Mouse (Mus musculus) kidney, adult 2 months (tissue): ENCODE measurements around the gene Slc30a3. TPM values are rescaled to one million over a fixed set of nuclear protein-coding genes. Genes with fewer than 3 reads are reported as not detected.

Source experiments
- DNase-seq: peaks from one replicate; pipeline ENCODE4 v3.0.0; 2021
- H3K27ac ChIP-seq: fragments of 200-500 bp; 2 replicates; pipeline ENCODE4 v1.5.1; 2012; ENCODE audit warnings: low read depth, low read length, control low read depth, inconsistent platforms; ENCODE audit not compliant: insufficient read depth
- H3K27me3 ChIP-seq: fragments of 200-500 bp; replicated peaks from 2 replicates; pipeline ENCODE4 v1.6.1; 2012; ENCODE audit warnings: mild to moderate bottlenecking, moderate library complexity, low read length, inconsistent platforms; ENCODE audit not compliant: control insufficient read depth, insufficient read depth
- H3K36me3 ChIP-seq: fragments of 200-500 bp; 2 replicates; pipeline ENCODE4 v1.6.1; 2012; ENCODE audit warnings: mild to moderate bottlenecking, moderate library complexity, low read length, inconsistent platforms; ENCODE audit not compliant: control insufficient read depth, insufficient read depth
- H3K4me1 ChIP-seq: fragments of 200-500 bp; 2 replicates; pipeline ENCODE4 v1.6.1; 2011; ENCODE audit warnings: low read length; ENCODE audit not compliant: control insufficient read depth, insufficient read depth
- H3K4me3 ChIP-seq: fragments of 200-500 bp; 2 replicates; pipeline ENCODE4 v1.5.1; 2011; ENCODE audit warnings: mild to moderate bottlenecking, low read depth, low read length, control low read depth; ENCODE audit not compliant: insufficient read depth
- CTCF ChIP-seq: fragments of 200-500 bp; conservative IDR thresholded peaks from 2 replicates; pipeline ENCODE4 v1.5.1; 2011; ENCODE audit warnings: low read depth, mild to moderate bottlenecking, control low read depth, low read length, moderate library complexity, mixed read lengths; ENCODE audit not compliant: insufficient read depth, insufficient read length
- POLR2A ChIP-seq: fragments of 200-500 bp; IDR thresholded peaks from one replicate; pipeline ENCODE4 v1.6.1; 2011; ENCODE audit warnings: low read depth, low read length, control low read depth
- WGBS: fragments of 180-500 bp; shearing (Covaris S2); methylation state at CpG from one replicate; pipeline ENCODE4 v1.1.7; 2018; 5-methylcytosine and 5-hydroxymethylcytosine counted together
- polyA plus RNA-seq: library from polyadenylated mRNA; depleted of rRNA; stranded (reverse); fragments of >200 nt; gene quantifications from 2 replicates; pipeline ENCODE4 v1.2.3, GENCODE M21; 2012

Gene Slc30a3
- polyA plus RNA-seq, 1 experiment = 0.14 TPM

GRCm38 (mm10) chr5:31080795-31081164 is 27.3 kb downstream of the Slc30a3 start:
- Histone ChIP-seq H3K4me1 (no peaks in the 10 kb centered on the region), H3K36me3 (no peaks in the 10 kb centered on the region), H3K27ac (no peak overlapping the region), H3K4me3 (no peak overlapping the region), H3K27me3 (no peaks in the 10 kb centered on the region)
- no peak for TF ChIP-seq CTCF
- WGBS = 63% methylated on average over 3 of the region's 3 CpGs
- no peak for DNase-seq

GRCm38 (mm10) chr5:31080059-31080794 is 27.8 kb downstream of the Slc30a3 start:
- Histone ChIP-seq H3K4me3 (no peak overlapping the region), H3K27me3 (no peaks in the 10 kb centered on the region), H3K27ac (no peak overlapping the region), H3K4me1 (no peaks in the 10 kb centered on the region), H3K36me3 (no peaks in the 10 kb centered on the region)
- no peak for DNase-seq
- WGBS = 68% methylated on average over 13 of the region's 13 CpGs
- TF ChIP-seq CTCF (no peak), POLR2A (no peak)

GRCm38 (mm10) chr5:31076346-31076745 is 31.7 kb downstream of the Slc30a3 start:
- WGBS = 77% methylated on average over 13 of the region's 13 CpGs
- no peaks in the 10 kb centered on the region; the same call in 1 of the 2 replicates for H3K36me3 ChIP-seq
- H3K27me3 ChIP-seq = no peaks in the 10 kb centered on the region
- no peak for TF ChIP-seq POLR2A
- no peaks in the 10 kb centered on the region for H3K4me1 ChIP-seq
- DNase-seq = no peak
- H3K4me3 ChIP-seq = no peak overlapping the region
- no peak overlapping the region for H3K27ac ChIP-seq

DNA sequence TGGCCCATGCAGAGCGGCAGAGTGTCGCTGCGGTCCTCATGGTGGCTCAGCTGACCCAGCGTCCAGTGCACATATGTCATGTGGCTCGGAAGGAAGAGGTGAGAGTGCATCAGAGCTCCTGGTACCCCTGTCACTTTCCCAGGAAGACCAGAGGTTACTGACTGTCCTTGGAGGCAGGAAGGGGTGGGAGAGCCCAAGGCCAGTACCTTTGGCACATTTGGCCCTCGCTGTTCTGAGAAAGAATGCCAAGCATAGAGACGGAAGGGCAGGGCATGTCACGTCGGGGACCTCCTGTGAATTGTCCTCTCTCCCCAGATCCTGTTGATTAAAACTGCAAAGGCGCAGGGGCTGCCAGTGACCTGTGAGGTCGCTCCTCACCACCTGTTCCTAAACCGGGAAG is 34.9 kb downstream of the Slc30a3 start:
- DNase-seq = no peak
- Histone ChIP-seq H3K27ac (no peak overlapping the region), H3K36me3 (no peaks in the 10 kb centered on the region; the same call in 1 of the 2 replicates), H3K4me1 (no peaks in the 10 kb centered on the region), H3K27me3 (no peaks in the 10 kb centered on the region), H3K4me3 (no peak overlapping the region)
- 91% methylated on average over 12 of the region's 12 CpGs for WGBS
- TF ChIP-seq CTCF (no peak), POLR2A (no peak)

GRCm38 (mm10) chr5:31071821-31072220 is 36.2 kb downstream of the Slc30a3 start:
- no peaks in the 10 kb centered on the region for H3K27me3 ChIP-seq
- WGBS = 90% methylated on average over 11 of the region's 11 CpGs
- TF ChIP-seq CTCF = no peak
- no peak for TF ChIP-seq POLR2A
- no peak overlapping the region for H3K27ac ChIP-seq
- no peaks in the 10 kb centered on the region; the same call in 1 of the 2 replicates for H3K36me3 ChIP-seq
- no peak for DNase-seq
- no peaks in the 10 kb centered on the region for H3K4me1 ChIP-seq
- H3K4me3 ChIP-seq = no peak overlapping the region

GRCm38 (mm10) chr5:31071059-31071458 is 37.0 kb downstream of the Slc30a3 start:
- H3K27me3 ChIP-seq = no peaks in the 10 kb centered on the region
- DNase-seq = no peak
- H3K27ac ChIP-seq = no peak overlapping the region
- no peaks in the 10 kb centered on the region; the same call in 1 of the 2 replicates for H3K36me3 ChIP-seq
- TF ChIP-seq POLR2A = no peak
- TF ChIP-seq CTCF = no peak
- H3K4me1 ChIP-seq = no peaks in the 10 kb centered on the region
- H3K4me3 ChIP-seq = no peak overlapping the region
- WGBS = 77% methylated on average over 2 of the region's 2 CpGs

DNA sequence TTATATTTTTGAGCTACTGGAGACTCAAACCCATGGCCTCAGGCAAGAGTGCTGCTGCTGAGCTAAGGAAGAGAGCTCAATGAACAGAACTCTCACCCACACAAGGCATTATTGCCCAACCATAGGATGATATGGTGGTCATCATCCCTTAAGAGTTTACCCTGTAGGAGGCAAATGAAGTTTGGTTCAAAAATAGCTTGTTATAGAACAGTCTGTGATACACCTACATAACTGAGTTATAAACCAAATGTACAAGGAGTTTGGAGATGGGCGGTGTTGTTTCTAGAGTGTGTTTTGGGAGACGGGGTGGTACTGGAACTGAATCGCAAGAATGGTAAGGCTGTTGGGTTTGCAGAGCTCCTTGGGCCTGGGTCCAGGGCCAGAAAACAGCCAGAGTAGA is 38.2 kb downstream of the Slc30a3 start:
- no peaks in the 10 kb centered on the region for H3K27me3 ChIP-seq
- H3K4me3 ChIP-seq = no peak overlapping the region
- no peaks in the 10 kb centered on the region for H3K4me1 ChIP-seq
- no peak overlapping the region for H3K27ac ChIP-seq
- over 99% methylated on average over 3 of the region's 3 CpGs for WGBS
- H3K36me3 ChIP-seq = no peaks in the 10 kb centered on the region; the same call in 1 of the 2 replicates
- no peak for DNase-seq
- TF ChIP-seq POLR2A (no peak), CTCF (no peak)
